Mouse (Mus musculus) E14TG2a.4 (cell line): ENCODE measurements at regions not wholly inside any gene's neighbourhood (a gene's known extent, or its start where the extent isn't known, plus 50 kb on each side); places are given as distances from the start of the nearest gene placed in this dataset.

Source experiments
- CTCF ChIP-seq: conservative IDR thresholded peaks from 2 replicates; pipeline ENCODE4 v1.5.1; 2014; ENCODE audit warnings: low read length
- NANOG ChIP-seq: IDR thresholded peaks from 2 replicates; pipeline ENCODE4 v1.6.1; 2014; ENCODE audit warnings: borderline replicate concordance, low read length, mixed read lengths
- POU5F1 ChIP-seq: IDR thresholded peaks from 2 replicates; pipeline ENCODE4 v1.6.1; 2014; ENCODE audit warnings: low read length, borderline replicate concordance

GRCm38 (mm10) chr5:75865096-75865495 lies 113.2 kb downstream of the Kdr start:
- TF ChIP-seq CTCF (no peak), NANOG (no peak), POU5F1 (no peak)
